Mouse (Mus musculus) kidney, postnatal 36 days (tissue): Measurements from ENCODE around the gene Mapk14.

Source experiments
- DNase-seq, 2 experiments: peaks; one replicate each; pipeline ENCODE4 v3.0.0; 2021 to 2022; ENCODE audit warnings: mixed read lengths in 2 of 2

The Mapk14 gene

DNA sequence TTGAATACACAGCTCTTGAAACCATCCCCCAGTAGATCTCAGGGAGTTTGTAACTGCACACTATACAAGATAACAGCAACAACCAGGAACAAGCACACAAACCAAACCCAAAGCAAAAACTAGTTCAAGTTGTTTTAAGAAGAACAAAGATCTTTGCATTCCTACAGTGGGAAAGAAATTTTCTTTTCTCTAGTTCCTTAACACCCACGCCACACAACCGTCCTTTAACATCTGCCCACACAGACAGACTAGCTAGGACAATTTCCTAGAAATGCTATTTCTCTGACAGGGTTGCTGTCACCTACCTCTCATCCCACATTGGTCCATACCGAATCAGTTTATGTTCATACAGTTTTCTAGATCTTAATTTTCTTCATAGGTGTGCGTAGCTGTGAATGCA lies 105.9 kb downstream of the Mapk14 start:
- no peak for DNase-seq
